Mouse (Mus musculus) embryonic fibroblast, embryonic 13.5 days (primary cell): ENCODE measurements around the gene Zfp512b.

Experiments used
- CTCF ChIP-seq: IDR thresholded peaks from 2 replicates; pipeline ENCODE4 v1.5.1; 2011; ENCODE audit warnings: mild to moderate bottlenecking, control low read depth, low read length, moderate library complexity, borderline replicate concordance; ENCODE audit not compliant: insufficient read depth
- POLR2A ChIP-seq: IDR thresholded peaks from 2 replicates; pipeline ENCODE4 v1.6.1; 2011; ENCODE audit warnings: low read depth, mild to moderate bottlenecking, control low read depth, low read length, moderate library complexity

DNA sequence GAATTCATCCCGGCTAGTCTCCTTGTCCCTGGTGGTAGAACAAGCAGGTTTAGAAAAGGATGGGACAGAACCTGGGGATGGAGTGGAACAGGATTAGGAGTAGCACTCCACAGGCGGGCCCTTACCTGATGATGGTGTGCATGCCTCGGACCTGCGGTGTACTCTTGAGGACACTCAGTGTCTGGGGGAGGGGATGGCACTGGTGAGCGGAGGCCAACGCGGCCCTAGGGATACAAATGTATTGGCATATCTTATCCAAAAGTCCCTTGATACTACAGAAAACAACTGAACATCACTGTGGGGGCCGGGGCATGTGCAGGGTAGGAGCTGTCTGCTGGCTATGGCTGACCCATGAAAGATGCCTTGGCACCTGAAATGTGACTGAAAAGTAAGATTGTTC, 22.2 kb downstream of the Zfp512b start:
- no peak for TF ChIP-seq CTCF
- no peak for TF ChIP-seq POLR2A
